Mouse (Mus musculus) midbrain, embryonic 12.5 days (tissue): ENCODE results near the gene Ccdc107. TPM values are rescaled to one million over a fixed set of nuclear protein-coding genes. Genes with fewer than 3 reads are reported as not detected.

Experiments
- ATAC-seq: fragments of 200-750 bp; cut with Nextera tagmentation; 2 replicates; pipeline ENCODE4 v1.8.0; 2017; ENCODE audit warnings: low read depth, moderate TSS enrichment, moderate library complexity; ENCODE audit not compliant: low FRiP score
- H3K27ac ChIP-seq: fragments of 300-500 bp; sonication (generic); replicated peaks from 2 replicates; pipeline ENCODE4 v1.5.1; 2016; ENCODE audit warnings: mild to moderate bottlenecking
- H3K27me3 ChIP-seq: fragments of 300-500 bp; sonication (generic); 2 replicates; pipeline ENCODE4 v1.6.1; 2016; ENCODE audit warnings: mild to moderate bottlenecking
- H3K36me3 ChIP-seq: fragments of 300-500 bp; sonication (generic); 2 replicates; pipeline ENCODE4 v1.6.1; 2016
- H3K4me1 ChIP-seq: fragments of 300-500 bp; sonication (generic); 2 replicates; pipeline ENCODE4 v1.6.1; 2016
- H3K4me2 ChIP-seq: fragments of 300-500 bp; sonication (generic); replicated peaks from 2 replicates; pipeline ENCODE4 v1.6.1; 2016; ENCODE audit warnings: mild to moderate bottlenecking, moderate library complexity
- H3K4me3 ChIP-seq: fragments of 300-500 bp; sonication (generic); 2 replicates; pipeline ENCODE4 v1.5.1; 2016; ENCODE audit warnings: mild to moderate bottlenecking
- H3K9ac ChIP-seq: fragments of 300-500 bp; sonication (generic); replicated peaks from 2 replicates; pipeline ENCODE4 v1.6.1; 2016; ENCODE audit warnings: mild to moderate bottlenecking, moderate library complexity
- H3K9me3 ChIP-seq: fragments of 300-500 bp; sonication (generic); 2 replicates; pipeline ENCODE4 v1.6.1; 2016; ENCODE audit warnings: mild to moderate bottlenecking
- WGBS: fragments of 180-500 bp; shearing (Covaris S2); methylation state at CpG from one replicate; pipeline ENCODE4 v1.1.7; 2016; 5-methylcytosine and 5-hydroxymethylcytosine counted together
- polyA plus RNA-seq: library from polyadenylated mRNA; unstranded; fragments of >200 nt; fragmentation: Nextera tagmentation; extraction: Ambion mirVana; gene quantifications from 2 replicates; pipeline ENCODE4 v1.2.1, GENCODE M21; 2016

Gene Ccdc107
- polyA plus RNA-seq, 1 experiment from 2014 or later, result 47.9 TPM

- Histone ChIP-seq H3K27ac (no peak overlapping the region), H3K9me3 (no peaks in the 10 kb centered on the region), H3K9ac (no peak overlapping the region), H3K36me3 (no peaks in the 10 kb centered on the region), H3K4me2 (no peak overlapping the region), H3K27me3 (peaks cover 48% of the 10 kb centered on the region), H3K4me3 (no peak overlapping the region), H3K4me1 (peaks cover 13% of the 10 kb centered on the region)
- no peak for ATAC-seq
- 88% methylated on average over 6 of the region's 6 CpGs for WGBS
Measured at GRCm38 (mm10) chr4:43503506-43503905, 10.8 kb downstream of the Ccdc107 start.

- Histone ChIP-seq H3K4me1 (peaks cover 15% of the 10 kb centered on the region), H3K27me3 (peaks cover 55% of the 10 kb centered on the region), H3K9ac (no peak overlapping the region), H3K9me3 (no peaks in the 10 kb centered on the region), H3K36me3 (no peaks in the 10 kb centered on the region), H3K27ac (no peak overlapping the region), H3K4me2 (no peak overlapping the region), H3K4me3 (no peak overlapping the region)
- 90% methylated on average over 4 of the region's 4 CpGs for WGBS
- ATAC-seq, result no peak
Measured at GRCm38 (mm10) chr4:43504269-43504668, 11.6 kb downstream of the Ccdc107 start.

- Histone ChIP-seq H3K4me1 (peaks cover 18% of the 10 kb centered on the region), H3K9ac (no peak overlapping the region), H3K4me2 (no peak overlapping the region), H3K9me3 (no peaks in the 10 kb centered on the region), H3K36me3 (no peaks in the 10 kb centered on the region), H3K4me3 (no peak overlapping the region), H3K27ac (no peak overlapping the region), H3K27me3 (peaks cover 54% of the 10 kb centered on the region)
- no peak for ATAC-seq
- WGBS, result 68% methylated on average over 8 of the region's 8 CpGs
Measured at GRCm38 (mm10) chr4:43506074-43506473, 13.4 kb downstream of the Ccdc107 start.

- H3K4me1 ChIP-seq, result peaks cover 18% of the 10 kb centered on the region
- H3K27ac ChIP-seq, result no peak within 1 kb of the TSS
- H3K9me3 ChIP-seq, result no peaks in the 10 kb centered on the region
- no peak within 1 kb of the TSS for H3K9ac ChIP-seq
- no peak within 1 kb of the TSS for H3K4me2 ChIP-seq
- H3K27me3 ChIP-seq, result peaks cover 51% of the 10 kb centered on the region
- ATAC-seq, result no peak
- 0 out of 2 replicates have a peak within 1 kb of the TSS, but pooled peaks have one; percentile 34 for H3K4me3 ChIP-seq
- H3K36me3 ChIP-seq, result no peaks in the 10 kb centered on the region
- 65% methylated on average over 9 of the region's 9 CpGs for WGBS
Measured at GRCm38 (mm10) chr4:43506536-43507185, 14.0 kb downstream of the Ccdc107 start, which contains the start of gene Car9. Gene Car9 (plus strand): TSS chr4:43506966.

GRCm38 (mm10) chr4:43507938-43508665 is 15.4 kb downstream of the Ccdc107 start:
- WGBS, result 13% methylated on average over 21 of the region's 22 CpGs
- peak overlapping the region; percentile 34 for H3K4me3 ChIP-seq
- no peak for ATAC-seq
- H3K27ac ChIP-seq, result no peak overlapping the region
- peaks cover 56% of the 10 kb centered on the region for H3K27me3 ChIP-seq
- peak overlapping the region; percentile 31; the same call in 1 of the 2 replicates for H3K9ac ChIP-seq
- peaks cover 18% of the 10 kb centered on the region for H3K4me1 ChIP-seq
- no peaks in the 10 kb centered on the region for H3K36me3 ChIP-seq
- H3K9me3 ChIP-seq, result no peaks in the 10 kb centered on the region
- H3K4me2 ChIP-seq, result peak overlapping the region; percentile 55

GRCm38 (mm10) chr4:43508666-43508997 is 15.9 kb downstream of the Ccdc107 start:
- Histone ChIP-seq H3K9ac (peak overlapping the region; percentile 31; the same call in 1 of the 2 replicates), H3K4me3 (peak overlapping the region; percentile 34), H3K36me3 (no peaks in the 10 kb centered on the region), H3K27me3 (peaks cover 56% of the 10 kb centered on the region), H3K27ac (no peak overlapping the region), H3K4me1 (peaks cover 18% of the 10 kb centered on the region), H3K4me2 (peak overlapping the region; percentile 55), H3K9me3 (no peaks in the 10 kb centered on the region)
- WGBS, result 4% methylated on average over 13 of the region's 13 CpGs
- ATAC-seq, result no peak

GRCm38 (mm10) chr4:43509109-43509508 is 16.4 kb downstream of the Ccdc107 start:
- Histone ChIP-seq H3K4me3 (no peak overlapping the region), H3K9ac (0 out of 2 replicates have a peak overlapping the region, but pooled peaks have one; percentile 31), H3K27ac (no peak overlapping the region), H3K36me3 (no peaks in the 10 kb centered on the region), H3K9me3 (no peaks in the 10 kb centered on the region), H3K4me2 (peak overlapping the region; percentile 55; the same call in 1 of the 2 replicates), H3K27me3 (peaks cover 52% of the 10 kb centered on the region), H3K4me1 (peaks cover 18% of the 10 kb centered on the region)
- no peak for ATAC-seq
- WGBS, result 42% methylated on average over 9 of the region's 9 CpGs

- H3K4me1 ChIP-seq, result peaks cover 18% of the 10 kb centered on the region
- no peak overlapping the region for H3K27ac ChIP-seq
- no peak overlapping the region for H3K9ac ChIP-seq
- H3K36me3 ChIP-seq, result no peaks in the 10 kb centered on the region
- H3K4me2 ChIP-seq, result no peak overlapping the region
- peaks cover 42% of the 10 kb centered on the region for H3K27me3 ChIP-seq
- no peak overlapping the region for H3K4me3 ChIP-seq
- no peak for ATAC-seq
- 76% methylated on average over 19 of the region's 19 CpGs for WGBS
- no peaks in the 10 kb centered on the region for H3K9me3 ChIP-seq
Measured at GRCm38 (mm10) chr4:43511675-43512454, 19.2 kb downstream of the Ccdc107 start.

- WGBS, result 69% methylated on average over 7 of the region's 7 CpGs
- Histone ChIP-seq H3K9me3 (no peaks in the 10 kb centered on the region), H3K27me3 (peaks cover 34% of the 10 kb centered on the region), H3K4me2 (no peak overlapping the region), H3K4me1 (peaks cover 18% of the 10 kb centered on the region), H3K9ac (no peak overlapping the region), H3K36me3 (no peaks in the 10 kb centered on the region), H3K4me3 (no peak overlapping the region), H3K27ac (no peak overlapping the region)
- no peak for ATAC-seq
Measured at GRCm38 (mm10) chr4:43512653-43513052, 20.0 kb downstream of the Ccdc107 start.

GRCm38 (mm10) chr4:43513300-43513699 is 20.6 kb downstream of the Ccdc107 start:
- Histone ChIP-seq H3K36me3 (no peaks in the 10 kb centered on the region), H3K4me1 (peaks cover 12% of the 10 kb centered on the region), H3K9ac (no peak overlapping the region), H3K4me3 (no peak overlapping the region), H3K9me3 (no peaks in the 10 kb centered on the region), H3K27me3 (peaks cover 33% of the 10 kb centered on the region), H3K27ac (no peak overlapping the region), H3K4me2 (no peak overlapping the region)
- ATAC-seq, result no peak
- WGBS, result 94% methylated on average over 4 of the region's 4 CpGs

- peaks cover 33% of the 10 kb centered on the region for H3K27me3 ChIP-seq
- WGBS, result 76% methylated on average over 4 of the region's 4 CpGs
- no peak overlapping the region for H3K4me2 ChIP-seq
- ATAC-seq, result no peak
- no peak overlapping the region for H3K4me3 ChIP-seq
- peaks cover 12% of the 10 kb centered on the region for H3K4me1 ChIP-seq
- H3K27ac ChIP-seq, result no peak overlapping the region
- H3K9me3 ChIP-seq, result no peaks in the 10 kb centered on the region
- no peak overlapping the region for H3K9ac ChIP-seq
- H3K36me3 ChIP-seq, result no peaks in the 10 kb centered on the region
Measured at GRCm38 (mm10) chr4:43513791-43514190, 21.1 kb downstream of the Ccdc107 start.
